Mouse (Mus musculus): ENCODE measurements around the gene Chga.

Gene Chga

GRCm38 (mm10) chr12:102599801-102600200 lies 45.0 kb downstream of the Chga start:
- no peak for DNase-seq (ENCODE audit: low read depth)

GRCm38 (mm10) chr12:102600345-102600744 lies 45.6 kb downstream of the Chga start:
- no peak for DNase-seq (ENCODE audit: low read depth)

GRCm38 (mm10) chr12:102601847-102602246 lies 47.1 kb downstream of the Chga start:
- DNase-seq (ENCODE audit: low read depth) = no peak

- DNase-seq (ENCODE audit: low read depth) = no peak
Measured at GRCm38 (mm10) chr12:102602255-102603041, 47.7 kb downstream of the Chga start.

GRCm38 (mm10) chr12:102605607-102606006 lies 50.8 kb downstream of the Chga start:
- no peak for DNase-seq (ENCODE audit: low read depth)

- DNase-seq (ENCODE audit: low read depth) = no peak
Measured at GRCm38 (mm10) chr12:102607066-102607465, 52.3 kb downstream of the Chga start.

GRCm38 (mm10) chr12:102607808-102608517 lies 53.2 kb downstream of the Chga start:
- no peak for DNase-seq (ENCODE audit: low read depth)

- DNase-seq (ENCODE audit: low read depth) = no peak
Measured at GRCm38 (mm10) chr12:102610927-102611326, 56.2 kb downstream of the Chga start.

- DNase-seq (ENCODE audit: low read depth) = no peak
Measured at GRCm38 (mm10) chr12:102612431-102612830, 57.7 kb downstream of the Chga start.

- DNase-seq (ENCODE audit: low read depth) = no peak
Measured at GRCm38 (mm10) chr12:102613411-102613810, 58.6 kb downstream of the Chga start.
